Mouse (Mus musculus): ENCODE results near the gene Mal. TPM values are rescaled to one million over a fixed set of nuclear protein-coding genes. Genes with fewer than 3 reads are reported as not detected.

Gene Mal
- polyA plus RNA-seq, 1 experiment, result not detected

DNA sequence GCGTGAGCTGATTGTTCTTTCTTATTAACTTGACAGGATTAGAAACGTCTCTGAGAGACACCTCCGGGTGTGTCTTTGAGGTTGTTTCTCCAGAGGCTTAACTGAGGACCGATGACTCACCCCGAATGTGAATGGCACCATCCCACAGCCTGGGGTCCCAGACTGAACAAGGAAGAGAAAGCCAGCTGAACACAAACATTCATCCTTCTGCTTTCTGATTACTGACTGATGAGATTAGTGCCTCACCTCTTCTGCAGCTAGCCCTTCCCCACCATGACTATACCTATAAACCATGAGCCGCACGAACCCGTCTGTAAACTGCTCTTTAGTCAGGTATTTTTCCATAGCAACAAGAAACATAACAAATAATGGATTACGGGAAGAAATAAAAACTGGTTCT lies 17.5 kb downstream of the Mal start:
- TF ChIP-seq GATA1 (IDR thresholded peaks at IDR 0.05; ENCODE audit: low read length), result no peak

DNA sequence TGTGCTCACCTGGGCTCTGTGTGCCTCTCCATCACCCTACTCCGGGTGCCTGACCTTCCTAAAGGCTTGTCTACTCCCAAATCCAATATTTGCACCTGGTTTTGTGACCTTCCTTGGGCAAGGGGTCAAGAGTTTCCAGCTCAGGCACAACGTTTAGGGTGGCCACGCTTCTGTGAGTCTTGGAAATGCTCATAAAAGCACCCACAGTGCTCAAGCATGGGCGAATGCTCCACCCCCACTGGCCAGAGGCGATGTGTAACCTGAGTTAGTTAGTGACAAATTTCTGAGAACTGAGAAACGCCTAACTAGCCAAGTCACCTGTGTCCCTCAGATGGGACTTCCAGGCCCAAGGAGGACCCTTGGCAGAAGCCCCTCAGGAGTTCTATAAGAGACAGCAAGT lies 20.9 kb downstream of the Mal start:
- no peak for TF ChIP-seq GATA1 (IDR thresholded peaks at IDR 0.05; ENCODE audit: low read length)

DNA sequence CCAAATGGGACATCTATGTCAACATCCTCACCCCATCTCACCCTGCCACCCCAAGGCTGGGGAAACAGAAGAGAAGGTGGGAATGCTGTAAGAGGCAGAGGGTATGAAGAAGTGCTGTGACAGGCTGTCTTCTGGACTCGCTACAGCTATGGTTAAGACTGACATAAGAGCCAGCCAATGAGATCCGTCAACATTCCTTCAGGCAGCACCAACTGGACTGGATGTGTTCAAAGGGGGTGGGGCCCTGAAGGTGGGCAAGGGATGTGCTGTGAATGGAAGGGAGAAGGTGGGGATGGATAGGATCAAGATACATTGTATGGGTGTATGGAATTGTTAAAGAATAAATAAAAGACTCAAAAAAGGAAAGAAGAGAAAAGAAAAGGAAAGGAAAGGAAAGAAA lies 23.9 kb downstream of the Mal start:
- no peak for TF ChIP-seq GATA1 (IDR thresholded peaks at IDR 0.05; ENCODE audit: low read length)

DNA sequence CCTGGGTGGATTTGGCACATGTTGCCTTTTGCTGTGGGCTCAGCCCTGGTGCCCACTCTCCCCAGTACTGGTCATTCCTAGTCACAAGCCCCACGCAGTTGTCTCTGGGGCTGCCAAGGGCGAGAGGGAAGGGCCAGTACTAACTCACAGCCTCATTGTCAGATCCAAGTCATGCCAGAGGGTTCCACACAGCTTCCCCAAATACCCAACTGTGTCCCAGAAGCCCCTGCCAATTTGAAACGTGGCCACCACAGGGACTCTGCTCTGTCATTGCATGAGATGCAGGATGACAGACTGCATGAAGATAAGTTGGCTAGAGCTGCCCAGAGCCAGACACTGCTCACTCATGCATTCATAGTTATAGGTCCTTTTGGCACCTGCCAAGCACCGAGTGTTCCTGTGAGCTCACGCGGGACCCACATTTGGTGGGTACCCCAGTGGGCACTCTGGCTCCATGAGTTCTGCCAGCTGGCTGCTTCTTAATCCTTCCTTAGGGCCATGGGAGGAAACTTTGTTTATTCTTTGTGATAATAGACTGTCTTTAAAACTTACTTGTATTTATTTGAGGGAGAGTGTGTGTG lies 28.4 kb downstream of the Mal start:
- TF ChIP-seq GATA1 (IDR thresholded peaks at IDR 0.05; ENCODE audit: low read length), result no peak

DNA sequence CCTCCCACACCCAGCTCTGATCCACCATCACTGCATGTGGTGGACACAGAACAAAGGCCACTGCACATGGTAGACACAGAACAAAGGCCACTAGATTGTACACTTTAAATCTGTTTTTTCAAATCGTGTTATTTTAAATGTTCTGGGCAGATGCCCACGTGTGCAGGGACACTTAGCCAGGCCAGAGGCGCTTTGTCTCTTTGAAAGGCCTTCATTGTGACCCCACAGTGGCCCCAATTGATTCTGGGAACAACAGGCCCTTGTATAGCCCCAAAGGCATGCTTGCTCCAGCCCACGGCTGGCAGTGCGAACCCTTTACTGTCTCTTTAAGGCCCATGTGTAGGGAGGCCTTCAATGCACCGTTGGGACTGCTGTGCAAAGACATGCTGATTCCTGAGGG lies 29.1 kb downstream of the Mal start:
- TF ChIP-seq GATA1 (IDR thresholded peaks at IDR 0.05; ENCODE audit: low read length), result no peak

DNA sequence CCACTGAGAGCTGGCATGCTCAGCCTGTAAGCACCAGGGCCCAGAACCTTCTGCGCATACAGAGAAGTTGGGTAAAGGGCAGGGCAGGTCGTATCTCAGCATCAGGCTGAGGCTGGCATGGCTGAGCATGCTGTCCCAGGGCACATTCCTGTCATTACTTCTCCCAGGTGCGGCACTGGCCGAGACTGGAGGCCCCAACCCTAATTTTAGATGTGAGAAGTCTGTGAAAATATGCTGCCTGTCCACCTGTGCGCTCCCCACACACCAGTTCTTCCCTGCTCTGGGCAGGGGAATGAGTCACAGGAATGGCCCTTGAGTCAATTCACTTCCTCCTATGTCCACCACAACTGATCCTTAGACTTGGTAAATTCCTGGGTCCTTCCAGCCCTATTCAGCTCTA lies 30.8 kb downstream of the Mal start:
- no peak for TF ChIP-seq GATA1 (IDR thresholded peaks at IDR 0.05; ENCODE audit: low read length)

DNA sequence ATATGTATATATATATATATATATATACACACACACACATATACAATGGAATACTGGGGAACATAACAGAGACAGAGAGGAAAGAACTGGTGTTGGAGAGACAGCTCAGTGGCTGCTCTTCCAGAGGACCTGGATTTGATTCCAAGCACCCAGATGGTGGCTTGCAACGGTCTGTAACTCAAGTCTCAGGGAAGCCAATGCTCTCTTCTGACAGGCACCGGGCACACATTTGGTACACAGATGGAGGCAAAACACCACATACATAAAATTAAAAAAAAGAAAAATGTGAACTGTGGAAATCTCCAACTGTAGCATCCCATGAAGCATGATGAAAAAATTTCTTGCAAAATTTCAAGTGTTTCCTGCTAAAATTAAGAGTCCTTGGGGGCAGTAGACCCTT lies 31.7 kb downstream of the Mal start:
- no peak for TF ChIP-seq GATA1 (IDR thresholded peaks at IDR 0.05; ENCODE audit: low read length)

DNA sequence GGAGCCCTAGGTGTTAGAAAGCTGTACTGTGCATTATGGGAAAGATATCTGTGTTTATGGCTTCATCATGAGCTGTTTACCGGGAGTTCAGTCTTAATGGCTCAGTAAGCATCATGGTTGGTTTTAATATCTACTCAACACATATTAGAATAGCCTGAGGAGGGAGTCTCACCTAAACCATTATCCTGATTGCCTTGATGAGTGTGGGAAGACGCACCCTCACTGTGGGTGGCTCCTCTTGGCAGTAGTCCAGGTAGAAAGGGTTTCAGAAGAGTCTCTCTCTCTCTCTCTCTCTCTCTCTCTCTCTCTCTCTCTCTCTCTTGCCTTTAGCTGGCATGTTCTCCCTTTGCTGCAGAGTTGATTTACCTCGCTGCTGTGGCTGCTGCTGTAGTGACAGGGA lies 34.4 kb downstream of the Mal start:
- no peak for TF ChIP-seq GATA1 (IDR thresholded peaks at IDR 0.05; ENCODE audit: low read length)

DNA sequence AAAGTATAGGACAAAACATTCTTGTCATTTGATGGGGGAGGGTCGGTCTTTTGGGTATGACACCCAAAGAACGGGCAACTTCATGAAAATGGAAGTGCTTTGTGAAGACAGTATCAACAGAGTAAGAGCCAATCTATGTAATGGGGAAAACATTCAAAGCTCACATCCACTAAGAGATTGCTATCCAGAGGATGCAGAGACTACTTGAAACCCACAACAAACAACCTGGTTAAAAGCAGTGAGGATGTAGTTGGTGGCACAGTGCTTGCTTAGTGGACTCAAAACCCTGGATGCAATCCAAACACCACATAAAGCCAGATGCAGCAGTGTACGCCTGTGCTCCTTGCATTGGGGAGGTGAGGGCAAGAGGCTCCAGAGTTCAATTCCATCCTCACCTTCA lies 37.2 kb downstream of the Mal start:
- no peak for TF ChIP-seq GATA1 (IDR thresholded peaks at IDR 0.05; ENCODE audit: low read length)

DNA sequence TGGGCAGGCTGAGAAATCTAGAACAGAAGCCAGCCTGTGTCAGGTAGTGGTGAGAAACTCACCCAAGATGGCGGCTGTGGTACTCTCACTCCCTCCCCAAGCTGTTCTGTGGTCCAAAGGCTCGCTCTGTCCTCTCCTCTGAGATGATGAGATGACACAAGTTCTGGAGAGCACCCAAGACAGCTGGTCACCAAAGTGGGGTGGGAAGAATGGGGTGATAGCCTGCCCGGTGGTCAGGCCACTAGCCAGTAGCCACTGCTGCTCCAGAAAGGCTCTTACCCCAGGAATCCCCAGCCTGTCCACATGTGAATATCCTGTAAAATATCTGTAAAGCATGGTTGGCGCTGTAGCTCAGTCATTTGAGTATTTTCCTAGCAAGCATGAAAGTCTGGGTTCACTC lies 44.2 kb downstream of the Mal start:
- no peak for TF ChIP-seq GATA1 (IDR thresholded peaks at IDR 0.05; ENCODE audit: low read length)

DNA sequence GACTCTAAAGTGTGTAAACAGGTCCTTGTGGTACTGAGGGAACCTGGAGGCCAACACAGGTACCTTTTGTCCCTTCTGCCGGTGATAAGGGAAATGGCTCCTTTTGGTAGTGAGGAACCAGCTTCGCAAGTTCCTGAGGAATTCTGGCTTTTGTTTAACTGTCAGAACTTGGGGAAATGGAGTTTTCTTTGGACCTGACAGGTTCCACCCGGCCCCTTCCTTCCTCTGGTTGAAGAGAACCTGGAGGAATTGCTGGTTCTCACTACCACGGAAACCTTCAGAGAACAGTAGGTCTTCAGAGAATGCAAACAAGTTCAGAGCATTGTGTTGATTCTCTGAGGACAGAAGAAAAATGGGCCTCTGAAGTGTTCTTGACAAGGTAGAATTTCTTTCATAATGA lies 45.1 kb downstream of the Mal start:
- TF ChIP-seq GATA1 (IDR thresholded peaks at IDR 0.05; ENCODE audit: low read length), result no peak

DNA sequence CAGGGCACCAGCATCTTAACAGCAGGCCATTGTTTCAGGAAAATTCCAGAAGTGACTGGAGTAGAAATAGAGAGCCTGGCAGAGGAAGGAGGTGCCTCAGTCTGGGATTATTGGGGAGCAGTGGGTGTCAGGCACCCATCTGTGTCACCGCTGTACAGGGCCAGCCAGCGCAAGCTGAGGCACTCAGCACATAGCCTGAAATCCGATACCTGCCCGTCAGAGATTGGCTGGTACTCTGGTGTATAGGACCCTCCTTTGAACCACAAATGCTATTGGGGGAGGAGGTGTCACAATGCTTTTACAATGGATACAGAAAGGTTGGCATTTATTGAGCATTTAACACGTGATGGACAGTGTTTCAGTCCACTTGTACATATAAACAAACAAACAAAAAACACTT lies 47.5 kb downstream of the Mal start:
- TF ChIP-seq GATA1 (IDR thresholded peaks at IDR 0.05; ENCODE audit: low read length), result no peak

DNA sequence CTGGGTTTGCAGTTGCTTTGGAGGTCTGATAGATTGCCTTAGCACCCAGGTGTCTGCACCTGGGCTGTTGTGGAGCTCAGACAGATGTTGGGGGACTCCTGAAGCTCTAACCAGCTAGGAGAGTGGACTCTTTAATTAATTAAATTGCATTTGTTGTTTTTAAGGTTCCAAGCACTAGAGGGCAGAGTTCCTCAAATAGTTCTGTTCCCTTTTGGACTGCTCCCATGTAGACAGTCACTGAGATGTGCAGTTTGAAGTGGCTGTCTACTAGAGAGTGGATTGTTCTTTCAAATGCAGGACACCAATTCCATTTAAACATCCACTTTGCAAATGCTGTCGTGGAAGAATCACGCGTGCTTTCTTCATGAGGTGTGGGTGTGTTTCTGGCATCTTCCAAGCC lies 48.3 kb downstream of the Mal start:
- no peak for TF ChIP-seq GATA1 (IDR thresholded peaks at IDR 0.05; ENCODE audit: low read length)

DNA sequence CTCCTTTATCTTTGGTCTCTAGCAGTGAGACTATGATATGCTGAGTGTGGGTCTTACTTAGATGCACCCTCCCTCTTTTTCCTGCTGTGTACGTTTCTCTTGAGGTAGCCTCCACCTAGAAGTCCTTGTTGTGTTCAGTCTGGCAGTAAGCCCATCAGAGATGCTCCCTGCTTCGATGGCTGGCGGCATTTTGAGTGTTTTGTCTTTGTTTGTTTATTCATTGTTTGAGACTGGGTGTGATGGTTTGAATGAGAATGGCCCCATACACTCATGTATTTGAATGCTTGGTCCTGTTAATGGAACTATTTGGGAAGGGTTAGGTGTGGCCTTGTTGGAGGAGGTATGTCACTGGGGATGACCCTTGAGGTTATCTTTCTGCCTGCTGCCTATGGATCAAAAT lies 51.3 kb downstream of the Mal start:
- no peak for TF ChIP-seq GATA1 (IDR thresholded peaks at IDR 0.05; ENCODE audit: low read length)

DNA sequence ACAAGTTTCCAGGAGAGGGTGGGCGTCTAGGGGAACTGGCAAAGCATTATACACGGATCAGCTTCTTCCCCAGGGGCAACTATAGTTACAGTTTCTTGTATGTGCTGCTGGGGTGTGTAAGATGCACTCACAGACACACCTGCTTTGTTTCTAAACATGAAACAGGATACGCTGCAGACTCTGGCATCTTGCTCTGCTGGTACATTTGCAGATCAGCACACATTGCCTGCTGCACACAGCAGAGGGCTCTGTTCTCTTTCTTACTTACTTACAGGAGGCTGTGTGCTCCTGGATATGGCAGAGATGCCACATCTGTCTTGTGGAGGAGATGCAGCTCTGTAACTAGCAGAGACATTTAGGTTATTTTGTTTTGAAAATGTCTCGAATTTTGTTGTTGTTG lies 65.7 kb downstream of the Mal start:
- no peak for TF ChIP-seq GATA1 (IDR thresholded peaks at IDR 0.05; ENCODE audit: low read length)

DNA sequence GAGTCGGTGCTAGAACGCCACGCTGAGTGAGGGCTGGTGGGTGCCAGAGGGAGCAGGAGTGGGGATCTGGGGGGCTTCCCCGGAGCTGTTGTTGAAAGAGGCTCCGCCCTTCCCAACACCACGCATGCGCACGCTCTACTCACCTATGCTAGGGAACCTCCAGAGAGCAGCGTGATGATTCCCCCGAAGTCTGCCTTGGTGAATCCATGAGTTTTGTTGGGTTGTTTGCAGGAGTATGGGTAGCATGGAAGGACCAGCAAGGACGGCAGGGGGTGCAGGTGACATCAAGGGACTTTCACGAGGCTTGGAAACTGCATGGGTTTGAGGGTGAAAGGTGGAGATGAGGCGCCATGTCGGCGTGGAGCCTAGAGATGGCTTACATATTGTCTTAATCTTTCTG lies 66.3 kb downstream of the Mal start:
- TF ChIP-seq GATA1 (IDR thresholded peaks at IDR 0.05; ENCODE audit: low read length), result no peak

DNA sequence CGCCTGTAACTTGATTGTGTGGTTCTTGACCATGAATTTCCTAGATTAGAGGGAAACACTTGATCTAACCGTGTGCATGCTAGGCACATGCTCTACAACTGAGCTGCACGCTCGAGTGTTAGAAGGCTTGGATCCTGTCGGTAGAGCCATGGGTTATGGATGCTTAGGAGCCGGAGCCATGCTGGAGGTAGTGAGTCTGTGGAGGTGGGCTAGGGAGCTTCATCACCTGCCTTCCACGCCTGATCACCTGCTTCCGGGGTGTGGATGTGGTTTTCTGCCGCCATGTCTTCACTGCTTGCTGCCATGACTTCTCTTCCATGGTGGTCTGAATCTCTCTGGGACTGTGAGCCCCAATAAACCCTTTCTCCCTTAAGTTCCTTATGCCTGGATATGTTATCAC lies 67.6 kb downstream of the Mal start:
- no peak for TF ChIP-seq GATA1 (IDR thresholded peaks at IDR 0.05; ENCODE audit: low read length)

DNA sequence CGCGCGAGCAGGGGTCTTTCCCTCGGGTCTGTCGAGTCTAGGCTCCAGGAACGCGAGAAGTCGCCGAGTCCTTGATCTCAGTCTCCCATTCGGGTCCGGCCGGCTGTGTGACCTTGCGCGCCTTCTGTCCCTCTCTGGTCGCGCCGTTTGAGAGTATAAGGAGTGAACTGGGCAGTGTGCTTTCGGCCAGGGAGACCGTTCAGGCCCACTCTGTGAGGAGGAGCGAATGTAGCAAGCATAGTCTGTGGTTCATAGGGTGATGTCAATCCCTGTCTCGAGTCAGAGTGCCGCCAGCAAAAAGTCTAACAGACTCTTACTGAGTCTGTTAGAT lies 69.0 kb downstream of the Mal start:
- TF ChIP-seq GATA1 (IDR thresholded peaks at IDR 0.05; ENCODE audit: low read length), result no peak
